Mouse (Mus musculus): ENCODE measurements at regions not wholly inside any gene's neighbourhood (a gene's known extent, or its start where the extent isn't known, plus 50 kb on each side); places are given as distances from the start of the nearest gene placed in this dataset.

GRCm38 (mm10) chr4:90729168-90729567, 510.5 kb downstream of the Zfp352 start:
- no peaks in the 10 kb centered on the region for H3K9me3 ChIP-seq (ENCODE audit: control insufficient read depth, low read length)
- no peak overlapping the region for H3K27ac ChIP-seq (replicated peaks in 1 of 2; ENCODE audit: control insufficient read depth in 1 of 2, insufficient read depth in 1 of 2, low read depth in 2 of 2, low read length in 2 of 2)
- no peaks in the 10 kb centered on the region for H3K36me3 ChIP-seq (ENCODE audit: control insufficient read depth, insufficient read depth, low read length)
- no peaks in the 10 kb centered on the region for H3K27me3 ChIP-seq (ENCODE audit: control insufficient read depth, insufficient read depth, low read length)
- no peaks in the 10 kb centered on the region for H3K4me1 ChIP-seq (ENCODE audit: control insufficient read depth in 2 of 2, insufficient read depth in 2 of 2, low read length in 2 of 2)
- no peak overlapping the region for H3K4me2 ChIP-seq (ENCODE audit: low read length)
- ATAC-seq (ENCODE audit: insufficient number of reproducible peaks, insufficient read depth, low FRiP score, low read depth), result no peak
- H3K4me3 ChIP-seq (ENCODE audit: control insufficient read depth in 1 of 2, insufficient read depth in 1 of 2, low read depth in 1 of 2, low read length in 2 of 2), result no peak overlapping the region
- no peak overlapping the region for H3K9ac ChIP-seq (ENCODE audit: low read length)
- WGBS, result 85% methylated on average over 2 of the region's 2 CpGs

DNA sequence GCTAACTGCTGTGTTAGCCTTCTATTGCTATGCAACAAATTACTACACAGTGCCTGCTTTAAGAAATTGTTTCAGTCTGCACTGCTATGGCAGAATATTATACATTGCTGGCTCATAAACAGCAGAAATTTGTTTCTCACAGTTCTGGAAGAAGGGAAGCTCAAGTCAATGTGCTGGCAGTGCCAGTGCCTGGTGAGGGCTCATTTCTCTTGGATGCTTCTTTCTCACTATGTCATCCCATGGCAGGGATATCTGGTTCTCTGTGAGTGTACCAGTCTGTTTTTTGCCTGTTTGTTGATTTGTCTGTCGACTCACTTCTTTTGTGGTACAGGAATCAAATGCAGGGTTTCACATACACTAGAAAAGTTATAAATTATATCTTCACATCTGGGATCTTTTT, 516.2 kb downstream of the Zfp352 start:
- H3K4me3 ChIP-seq (ENCODE audit: control insufficient read depth in 1 of 2, insufficient read depth in 1 of 2, low read depth in 1 of 2, low read length in 2 of 2), result no peak overlapping the region
- H3K27me3 ChIP-seq (ENCODE audit: control insufficient read depth, insufficient read depth, low read length), result no peaks in the 10 kb centered on the region
- H3K9ac ChIP-seq (ENCODE audit: low read length), result no peak overlapping the region
- no peaks in the 10 kb centered on the region for H3K36me3 ChIP-seq (ENCODE audit: control insufficient read depth, insufficient read depth, low read length)
- 46% methylated on average over 1 of the region's 1 CpGs for WGBS
- H3K27ac ChIP-seq (replicated peaks in 1 of 2; ENCODE audit: control insufficient read depth in 1 of 2, insufficient read depth in 1 of 2, low read depth in 2 of 2, low read length in 2 of 2), result no peak overlapping the region
- H3K4me2 ChIP-seq (ENCODE audit: low read length), result no peak overlapping the region
- no peak for ATAC-seq (ENCODE audit: insufficient number of reproducible peaks, insufficient read depth, low FRiP score, low read depth)
- H3K9me3 ChIP-seq (ENCODE audit: control insufficient read depth, low read length), result no peaks in the 10 kb centered on the region
- no peaks in the 10 kb centered on the region for H3K4me1 ChIP-seq (ENCODE audit: control insufficient read depth in 2 of 2, insufficient read depth in 2 of 2, low read length in 2 of 2)

- H3K9ac ChIP-seq (ENCODE audit: low read length), result no peak overlapping the region
- no peaks in the 10 kb centered on the region for H3K36me3 ChIP-seq (ENCODE audit: control insufficient read depth, insufficient read depth, low read length)
- ATAC-seq (ENCODE audit: insufficient number of reproducible peaks, insufficient read depth, low FRiP score, low read depth), result no peak
- no peak overlapping the region for H3K27ac ChIP-seq (replicated peaks in 1 of 2; ENCODE audit: control insufficient read depth in 1 of 2, insufficient read depth in 1 of 2, low read depth in 2 of 2, low read length in 2 of 2)
- H3K27me3 ChIP-seq (ENCODE audit: control insufficient read depth, insufficient read depth, low read length), result no peaks in the 10 kb centered on the region
- H3K4me2 ChIP-seq (ENCODE audit: low read length), result no peak overlapping the region
- no peaks in the 10 kb centered on the region for H3K4me1 ChIP-seq (ENCODE audit: control insufficient read depth in 2 of 2, insufficient read depth in 2 of 2, low read length in 2 of 2)
- 61% methylated on average over 1 of the region's 1 CpGs for WGBS
- no peaks in the 10 kb centered on the region for H3K9me3 ChIP-seq (ENCODE audit: control insufficient read depth, low read length)
- H3K4me3 ChIP-seq (ENCODE audit: control insufficient read depth in 1 of 2, insufficient read depth in 1 of 2, low read depth in 1 of 2, low read length in 2 of 2), result no peak overlapping the region
These were observed 525.5 kb downstream of the Zfp352 start for GRCm38 (mm10) chr4:90744106-90744505.
